Mouse (Mus musculus): Measurements from ENCODE around the gene Napepld. TPM values are rescaled to one million over a fixed set of nuclear protein-coding genes. Genes with fewer than 3 reads are reported as not detected.
"Not testable (repeated sequence)": the region's sequence is repeated elsewhere in the genome, so short reads cannot be mapped to it uniquely, and the experiment has no call there.

Napepld gene
- polyA plus RNA-seq, 1 experiment from 2014 or later: 6.3 TPM

DNA sequence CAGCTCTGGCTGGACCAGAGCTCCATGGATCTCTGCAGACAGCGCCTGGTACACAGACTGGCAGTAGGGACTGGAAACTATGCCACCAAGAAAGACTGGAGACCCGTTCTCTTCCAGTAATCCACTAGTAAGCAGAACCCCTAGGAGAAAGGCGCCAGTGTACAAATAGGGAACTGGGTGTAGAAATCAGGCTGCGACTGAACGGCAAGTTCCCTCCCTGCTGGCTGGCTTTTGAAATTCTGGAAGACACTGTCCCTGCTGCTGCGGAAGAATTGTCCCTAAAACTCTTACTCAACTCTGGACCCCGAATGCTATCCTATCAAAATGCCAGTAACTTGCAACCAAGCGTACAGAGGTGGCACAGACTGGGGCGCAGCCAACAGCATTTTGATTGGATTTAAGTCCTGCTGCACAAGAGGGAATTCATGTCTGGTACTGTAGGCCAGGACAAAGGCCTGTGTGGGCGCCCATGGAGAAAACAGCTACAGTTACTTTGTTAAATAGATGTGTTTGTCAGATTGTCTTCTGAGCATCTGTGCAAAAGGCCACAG is 16.0 kb upstream of the Napepld start:
- no peaks in the 10 kb centered on the region for H3K36me3 ChIP-seq (ENCODE audit: control insufficient read depth, insufficient read depth)
- H3K9me3 ChIP-seq (replicated peaks; ENCODE audit: control insufficient read depth, low read length): no peaks in the 10 kb centered on the region
- no peak overlapping the region for H3K4me3 ChIP-seq (ENCODE audit: low read length)
- no peak overlapping the region for H3K9ac ChIP-seq (ENCODE audit: low read length)
- H3K4me2 ChIP-seq (ENCODE audit: low read depth, low read length): no peak overlapping the region
- H3K27me3 ChIP-seq (ENCODE audit: control insufficient read depth, insufficient read depth, low read length): no peaks in the 10 kb centered on the region
- no peaks in the 10 kb centered on the region for H3K4me1 ChIP-seq (ENCODE audit: control insufficient read depth, insufficient read depth, low read length)
- ATAC-seq (replicated peaks; ENCODE audit: extremely low read depth, insufficient read depth, low FRiP score): no peak
- H3K27ac ChIP-seq (ENCODE audit: low read length): no peak overlapping the region
- WGBS: 87% methylated on average over 10 of the region's 10 CpGs

DNA sequence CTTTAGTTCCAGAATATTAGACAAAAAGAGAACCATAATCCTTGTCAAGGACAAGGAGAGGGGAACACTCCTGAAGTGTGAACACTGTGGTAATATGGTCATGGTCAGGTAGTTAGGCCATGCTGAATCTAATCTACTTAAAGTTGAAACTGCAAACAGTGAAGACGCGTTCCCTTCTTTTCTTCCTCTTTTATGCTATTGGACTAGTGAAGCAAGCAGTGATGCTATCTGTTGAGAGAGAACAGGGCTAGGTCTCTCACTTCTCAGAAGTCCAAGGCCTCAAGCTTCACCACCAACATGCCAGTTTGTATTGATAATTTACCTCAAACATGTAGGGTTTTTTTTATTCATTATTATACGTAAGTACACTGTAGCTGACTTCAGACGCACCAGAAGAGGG is 13.3 kb upstream of the Napepld start:
- no peak for ATAC-seq (replicated peaks; ENCODE audit: extremely low read depth, insufficient read depth, low FRiP score)
- Histone ChIP-seq H3K9ac (ENCODE audit: low read length) (no peak overlapping the region), H3K27ac (ENCODE audit: low read length) (no peak overlapping the region), H3K9me3 (replicated peaks; ENCODE audit: control insufficient read depth, low read length) (no peaks in the 10 kb centered on the region), H3K27me3 (ENCODE audit: control insufficient read depth, insufficient read depth, low read length) (no peaks in the 10 kb centered on the region), H3K4me1 (ENCODE audit: control insufficient read depth, insufficient read depth, low read length) (no peaks in the 10 kb centered on the region), H3K4me3 (ENCODE audit: low read length) (no peak overlapping the region), H3K4me2 (ENCODE audit: low read depth, low read length) (no peak overlapping the region), H3K36me3 (ENCODE audit: control insufficient read depth, insufficient read depth) (no peaks in the 10 kb centered on the region)
- 86% methylated on average over 4 of the region's 4 CpGs for WGBS

DNA sequence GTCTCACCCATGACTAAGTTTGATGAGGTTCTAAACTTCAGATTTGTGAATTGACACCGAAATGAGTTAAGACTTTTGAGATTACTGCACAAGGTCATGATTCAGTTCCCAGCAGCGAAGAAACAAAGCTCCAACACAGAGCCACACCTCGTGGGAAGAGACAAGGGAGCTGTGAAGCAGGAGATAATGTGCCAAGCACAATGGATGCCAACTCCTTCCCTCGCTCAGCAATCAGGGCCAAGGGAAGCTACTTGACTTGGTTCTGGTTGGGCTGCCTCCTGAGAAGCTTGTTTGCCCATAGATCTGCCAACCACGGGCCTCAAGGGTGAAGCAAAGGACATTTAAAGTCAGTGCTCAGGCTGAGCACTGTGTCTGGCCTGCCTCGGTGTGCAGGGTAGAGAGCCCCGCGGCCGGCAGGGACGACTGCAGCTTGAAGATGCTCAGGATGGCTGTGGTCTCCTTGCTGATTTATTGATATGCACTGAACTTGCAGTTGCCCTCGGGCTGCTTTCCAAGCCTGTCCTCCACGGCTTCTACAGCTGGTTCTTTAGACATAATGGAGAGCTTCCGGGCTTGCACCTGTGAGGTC is 11.0 kb upstream of the Napepld start:
- no peak overlapping the region for H3K4me2 ChIP-seq (ENCODE audit: low read depth, low read length)
- WGBS: 67% methylated on average over 13 of the region's 13 CpGs
- no peaks in the 10 kb centered on the region for H3K36me3 ChIP-seq (ENCODE audit: control insufficient read depth, insufficient read depth)
- H3K4me1 ChIP-seq (ENCODE audit: control insufficient read depth, insufficient read depth, low read length): no peaks in the 10 kb centered on the region
- no peak overlapping the region for H3K27ac ChIP-seq (ENCODE audit: low read length)
- no peak for ATAC-seq (replicated peaks; ENCODE audit: extremely low read depth, insufficient read depth, low FRiP score)
- H3K4me3 ChIP-seq (ENCODE audit: low read length): no peak overlapping the region
- H3K9ac ChIP-seq (ENCODE audit: low read length): no peak overlapping the region
- no peaks in the 10 kb centered on the region for H3K9me3 ChIP-seq (replicated peaks; ENCODE audit: control insufficient read depth, low read length)
- no peaks in the 10 kb centered on the region for H3K27me3 ChIP-seq (ENCODE audit: control insufficient read depth, insufficient read depth, low read length)

DNA sequence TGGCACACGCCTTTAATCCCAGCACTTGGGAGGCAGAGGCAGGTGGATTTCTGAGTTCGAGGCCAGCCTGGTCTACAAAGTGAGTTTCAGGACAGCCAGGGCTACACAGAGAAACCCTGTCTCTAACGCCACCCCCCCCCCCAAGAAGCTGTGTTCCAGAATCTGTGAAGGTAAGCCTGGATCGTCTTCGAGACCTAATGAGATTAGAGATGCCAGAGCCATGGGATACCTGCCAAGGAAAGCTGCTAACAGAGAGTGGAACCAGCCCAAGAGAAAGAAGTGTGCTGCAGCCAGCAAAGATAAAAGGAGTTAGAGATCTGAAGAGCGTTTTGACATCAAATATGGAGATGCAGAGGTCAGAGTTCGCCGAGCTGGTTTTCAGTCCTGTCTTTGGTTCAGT is 6.8 kb upstream of the Napepld start:
- not testable (repeated sequence) for H3K4me3 ChIP-seq (ENCODE audit: low read length); H3K27ac ChIP-seq (ENCODE audit: low read length); H3K27me3 ChIP-seq (ENCODE audit: control insufficient read depth, insufficient read depth, low read length); H3K36me3 ChIP-seq (ENCODE audit: control insufficient read depth, insufficient read depth); H3K4me2 ChIP-seq (ENCODE audit: low read depth, low read length); H3K9ac ChIP-seq (ENCODE audit: low read length); H3K9me3 ChIP-seq (replicated peaks; ENCODE audit: control insufficient read depth, low read length); ATAC-seq (replicated peaks; ENCODE audit: extremely low read depth, insufficient read depth, low FRiP score)
- 69% methylated on average over 8 of the region's 8 CpGs for WGBS
- peaks cover 12% of the 10 kb centered on the region; the same call in 1 of the 2 replicates for H3K4me1 ChIP-seq (ENCODE audit: control insufficient read depth, insufficient read depth, low read length)

DNA sequence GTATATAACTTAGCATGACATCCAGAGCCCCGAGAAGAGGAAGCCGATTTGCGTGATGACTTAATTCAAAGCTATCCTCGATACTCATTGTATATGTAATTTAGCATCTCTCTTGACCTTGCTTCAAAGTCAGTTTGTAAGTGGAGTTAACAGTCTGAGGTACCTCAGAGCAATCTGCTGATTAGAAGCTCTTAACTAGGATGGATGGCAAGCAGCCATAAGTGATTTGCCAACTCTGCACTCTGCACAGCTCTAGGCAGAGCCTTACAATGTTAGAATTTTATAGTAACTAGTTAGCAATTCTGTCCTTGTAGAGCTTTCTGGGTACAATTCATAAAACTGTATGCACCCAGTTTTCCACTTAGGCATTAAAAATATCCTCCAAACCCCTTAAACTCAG is 5.3 kb upstream of the Napepld start:
- Histone ChIP-seq H3K9ac (ENCODE audit: low read length) (no peak overlapping the region), H3K4me2 (ENCODE audit: low read depth, low read length) (no peak overlapping the region), H3K27ac (ENCODE audit: low read length) (peak overlapping the region; percentile 55), H3K27me3 (ENCODE audit: control insufficient read depth, insufficient read depth, low read length) (no peaks in the 10 kb centered on the region), H3K9me3 (replicated peaks; ENCODE audit: control insufficient read depth, low read length) (no peaks in the 10 kb centered on the region), H3K4me3 (ENCODE audit: low read length) (no peak overlapping the region), H3K4me1 (ENCODE audit: control insufficient read depth, insufficient read depth, low read length) (peaks cover 21% of the 10 kb centered on the region), H3K36me3 (ENCODE audit: control insufficient read depth, insufficient read depth) (no peaks in the 10 kb centered on the region)
- ATAC-seq (replicated peaks; ENCODE audit: extremely low read depth, insufficient read depth, low FRiP score): no peak
- WGBS: 63% methylated on average over 4 of the region's 4 CpGs

DNA sequence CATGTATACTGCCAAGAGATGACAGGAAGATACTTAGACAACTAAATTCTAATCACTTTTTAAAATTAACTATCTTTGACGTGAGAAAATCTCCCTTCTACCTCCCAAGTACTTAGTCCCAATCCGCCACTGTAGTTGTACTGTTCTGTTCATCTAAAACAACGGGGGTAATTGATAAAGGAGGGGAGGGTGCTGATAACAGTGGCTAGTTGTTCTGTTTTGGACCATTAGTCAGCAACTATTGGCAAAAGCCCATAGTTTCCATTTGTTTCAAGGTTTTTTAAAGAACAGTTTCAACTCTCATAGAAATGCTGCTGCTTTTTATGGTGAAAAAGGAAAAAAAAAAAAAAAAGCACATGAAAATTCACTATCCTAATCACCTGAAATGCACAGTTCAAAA is 2.5 kb upstream of the Napepld start:
- Histone ChIP-seq H3K9me3 (replicated peaks; ENCODE audit: control insufficient read depth, low read length) (no peaks in the 10 kb centered on the region), H3K4me2 (ENCODE audit: low read depth, low read length) (no peak overlapping the region), H3K9ac (ENCODE audit: low read length) (no peak overlapping the region), H3K4me1 (ENCODE audit: control insufficient read depth, insufficient read depth, low read length) (peaks cover 21% of the 10 kb centered on the region), H3K4me3 (ENCODE audit: low read length) (no peak overlapping the region), H3K27me3 (ENCODE audit: control insufficient read depth, insufficient read depth, low read length) (no peaks in the 10 kb centered on the region), H3K36me3 (ENCODE audit: control insufficient read depth, insufficient read depth) (no peaks in the 10 kb centered on the region), H3K27ac (ENCODE audit: low read length) (no peak overlapping the region)
- no peak for ATAC-seq (replicated peaks; ENCODE audit: extremely low read depth, insufficient read depth, low FRiP score)
- 56% methylated on average over 3 of the region's 3 CpGs for whole genome bisulfite sequencing

DNA sequence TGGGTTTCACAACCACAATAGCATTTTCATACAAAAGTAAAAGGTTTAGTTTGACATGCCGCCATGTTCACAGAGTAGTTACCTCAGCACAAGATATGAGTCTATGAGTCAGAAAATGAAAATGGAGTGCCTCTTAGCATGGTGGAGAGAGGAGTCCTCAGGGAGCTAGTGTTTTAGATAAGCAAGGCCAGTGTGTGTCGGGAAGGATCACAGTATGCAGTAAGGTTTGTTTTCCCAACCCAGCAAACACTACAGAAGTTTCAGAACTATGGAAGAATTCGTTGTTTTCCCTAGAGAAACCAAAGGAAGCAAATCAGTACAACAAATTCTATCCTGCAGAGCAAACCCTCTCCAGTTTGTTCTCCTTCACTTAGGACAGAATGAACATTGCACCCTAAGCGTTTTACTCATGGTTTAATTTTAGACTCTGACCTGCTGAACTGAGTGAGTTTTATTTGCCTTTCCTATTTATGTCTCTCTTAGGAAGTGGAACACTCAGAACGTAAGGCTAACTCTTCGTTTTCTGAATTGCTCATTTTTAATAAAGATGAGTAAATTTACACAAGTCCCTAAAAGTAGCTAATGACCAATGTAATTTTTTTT is 1.8 kb upstream of the Napepld start:
- H3K4me1 ChIP-seq (ENCODE audit: control insufficient read depth, insufficient read depth, low read length): peaks cover 21% of the 10 kb centered on the region
- no peaks in the 10 kb centered on the region for H3K9me3 ChIP-seq (replicated peaks; ENCODE audit: control insufficient read depth, low read length)
- no peak overlapping the region for H3K4me3 ChIP-seq (ENCODE audit: low read length)
- no peaks in the 10 kb centered on the region for H3K27me3 ChIP-seq (ENCODE audit: control insufficient read depth, insufficient read depth, low read length)
- no peaks in the 10 kb centered on the region for H3K36me3 ChIP-seq (ENCODE audit: control insufficient read depth, insufficient read depth)
- peak overlapping the region; percentile 21; the same call in 1 of the 2 replicates for H3K4me2 ChIP-seq (ENCODE audit: low read depth, low read length)
- peak overlapping the region; percentile 93 for H3K27ac ChIP-seq (ENCODE audit: low read length)
- WGBS: 24% methylated on average over 6 of the region's 6 CpGs
- no peak for ATAC-seq (replicated peaks; ENCODE audit: extremely low read depth, insufficient read depth, low FRiP score)
- no peak overlapping the region for H3K9ac ChIP-seq (ENCODE audit: low read length)

DNA sequence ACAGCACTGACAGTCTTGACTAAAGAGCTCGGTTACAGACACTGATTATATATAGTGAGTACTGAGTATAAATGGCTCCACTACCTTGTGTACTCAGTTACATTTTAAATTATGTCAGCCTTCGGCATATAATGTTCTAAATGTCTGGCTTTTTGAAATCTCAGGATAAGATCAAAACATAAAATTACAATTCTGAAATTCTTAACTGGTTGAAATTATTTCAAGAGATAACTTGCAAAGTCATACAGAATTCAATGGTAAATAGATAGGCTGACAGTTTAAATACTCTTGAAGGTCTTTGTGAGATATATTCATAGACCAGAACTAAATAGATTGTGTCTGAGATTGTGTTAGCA is 791 bp upstream of the Napepld start:
- H3K9me3 ChIP-seq (replicated peaks; ENCODE audit: control insufficient read depth, low read length): no peaks in the 10 kb centered on the region
- 59% methylated on average over 2 of the region's 2 CpGs for WGBS
- H3K27me3 ChIP-seq (ENCODE audit: control insufficient read depth, insufficient read depth, low read length): no peaks in the 10 kb centered on the region
- peaks cover 20% of the 10 kb centered on the region for H3K4me1 ChIP-seq (ENCODE audit: control insufficient read depth, insufficient read depth, low read length)
- H3K9ac ChIP-seq (ENCODE audit: low read length): peak overlapping the region; percentile 79
- H3K4me3 ChIP-seq (ENCODE audit: low read length): peak overlapping the region; percentile 78
- H3K4me2 ChIP-seq (ENCODE audit: low read depth, low read length): peak overlapping the region; percentile 70
- H3K36me3 ChIP-seq (ENCODE audit: control insufficient read depth, insufficient read depth): no peaks in the 10 kb centered on the region
- H3K27ac ChIP-seq (ENCODE audit: low read length): peak overlapping the region; percentile 94
- no peak for ATAC-seq (replicated peaks; ENCODE audit: extremely low read depth, insufficient read depth, low FRiP score)

DNA sequence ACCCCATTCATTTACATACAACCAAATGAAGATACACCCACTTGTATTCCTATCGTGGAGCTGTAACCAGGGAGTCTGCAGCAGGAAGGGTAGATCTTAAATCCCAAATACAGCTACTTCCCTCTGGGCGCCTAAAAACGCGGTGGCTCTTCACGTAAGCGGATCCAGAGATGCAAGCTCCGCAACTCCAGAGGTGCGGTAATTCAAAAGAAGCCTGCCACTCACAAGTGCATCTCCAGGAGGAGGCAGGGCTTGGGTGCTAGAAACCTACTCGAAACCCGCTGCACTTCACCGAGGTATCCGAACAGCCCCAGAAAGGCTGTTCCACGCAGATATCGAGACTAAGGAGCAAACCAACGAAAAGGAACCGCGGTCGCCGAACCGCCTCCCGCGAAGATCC is 262 bp downstream of the Napepld start:
- ATAC-seq (replicated peaks; ENCODE audit: extremely low read depth, insufficient read depth, low FRiP score): peak; percentile 13; the same call in 1 of the 2 replicates
- under 1% methylated on average over 22 of the region's 22 CpGs for WGBS

More for the DNA sequence above, 262 bp downstream of the Napepld start:
- no peaks in the 10 kb centered on the region for H3K9me3 ChIP-seq (replicated peaks; ENCODE audit: control insufficient read depth, low read length)
- peaks cover 14% of the 10 kb centered on the region for H3K4me1 ChIP-seq (ENCODE audit: control insufficient read depth, insufficient read depth, low read length)
- peak overlapping the region; percentile 78 for H3K4me3 ChIP-seq (ENCODE audit: low read length)
- H3K36me3 ChIP-seq (ENCODE audit: control insufficient read depth, insufficient read depth): no peaks in the 10 kb centered on the region
- H3K27me3 ChIP-seq (ENCODE audit: control insufficient read depth, insufficient read depth, low read length): no peaks in the 10 kb centered on the region
- peak overlapping the region; percentile 80 for H3K4me2 ChIP-seq (ENCODE audit: low read depth, low read length)
- peak overlapping the region; percentile 72 for H3K9ac ChIP-seq (ENCODE audit: low read length)
- peak overlapping the region; percentile 58 for H3K27ac ChIP-seq (ENCODE audit: low read length)
